Mouse (Mus musculus): ENCODE measurements around the gene F2rl2. TPM values are rescaled to one million over a fixed set of nuclear protein-coding genes. Genes with fewer than 3 reads are reported as not detected.
A peak's percentile ranks its signal among the peaks of the same experiment; 100 is the strongest.

Gene F2rl2
- polyA plus RNA-seq, 1 experiment = 1.1 TPM

GRCm38 (mm10) chr13:95688576-95688975 is 8.1 kb upstream of the F2rl2 start:
- TF ChIP-seq USF1 (IDR thresholded peaks at IDR 0.05; ENCODE audit: low read depth) (no peak), MAX (IDR thresholded peaks at IDR 0.05; ENCODE audit: low read depth) (no peak), POLR2A (IDR thresholded peaks at IDR 0.05; ENCODE audit: insufficient read length, low read depth) (no peak), CEBPB (IDR thresholded peaks at IDR 0.05; ENCODE audit: insufficient read depth, poor library complexity, severe bottlenecking) (no peak), POLR2AphosphoS2 (IDR thresholded peaks at IDR 0.05; ENCODE audit: insufficient read length, low read depth) (no peak), TCF12 (IDR thresholded peaks at IDR 0.05; ENCODE audit: insufficient read depth, poor library complexity, severe bottlenecking) (no peak), E2F4 (IDR thresholded peaks at IDR 0.05; ENCODE audit: insufficient read depth) (no peak), TCF3 (IDR thresholded peaks at IDR 0.05; ENCODE audit: insufficient read length, low read depth) (no peak), MYOG (IDR thresholded peaks at IDR 0.05; ENCODE audit: control insufficient read depth in 1 of 3, insufficient read depth in 1 of 3, insufficient read length in 2 of 3, low read depth in 2 of 3) (no peak), SRF (IDR thresholded peaks at IDR 0.05; ENCODE audit: control insufficient read depth, insufficient read length, low read depth) (no peak), MYOD1 (IDR thresholded peaks at IDR 0.05; ENCODE audit: control insufficient read depth in 1 of 3, insufficient read length in 2 of 3, low read depth in 2 of 3) (no peak), REST (IDR thresholded peaks at IDR 0.05; ENCODE audit: insufficient read depth, insufficient read length) (no peak)
- H3K36me3 ChIP-seq (ENCODE audit: control insufficient read depth, insufficient read depth) = no peaks in the 10 kb centered on the region
- H3K4me3 ChIP-seq = no peak overlapping the region
- H3ac ChIP-seq (ENCODE audit: control insufficient read depth, insufficient read length) = no peak overlapping the region
- no peaks in the 10 kb centered on the region for H3K27me3 ChIP-seq (ENCODE audit: control insufficient read depth, insufficient read depth, insufficient read length)
- H3K79me2 ChIP-seq (ENCODE audit: control insufficient read depth, insufficient read depth) = no peaks in the 10 kb centered on the region
- H3K4me2 ChIP-seq (ENCODE audit: low read depth) = no peak overlapping the region

- TF ChIP-seq TCF3 (IDR thresholded peaks at IDR 0.05; ENCODE audit: insufficient read length, low read depth) (no peak), MYOG (IDR thresholded peaks at IDR 0.05; ENCODE audit: control insufficient read depth in 1 of 3, insufficient read depth in 1 of 3, insufficient read length in 2 of 3, low read depth in 2 of 3) (no peak), POLR2A (IDR thresholded peaks at IDR 0.05; ENCODE audit: insufficient read length, low read depth) (no peak), POLR2AphosphoS2 (IDR thresholded peaks at IDR 0.05; ENCODE audit: insufficient read length, low read depth) (no peak), CEBPB (IDR thresholded peaks at IDR 0.05; ENCODE audit: insufficient read depth, poor library complexity, severe bottlenecking) (no peak), E2F4 (IDR thresholded peaks at IDR 0.05; ENCODE audit: insufficient read depth) (no peak), REST (IDR thresholded peaks at IDR 0.05; ENCODE audit: insufficient read depth, insufficient read length) (no peak), MYOD1 (IDR thresholded peaks at IDR 0.05; ENCODE audit: control insufficient read depth in 1 of 3, insufficient read length in 2 of 3, low read depth in 2 of 3) (no peak), SRF (IDR thresholded peaks at IDR 0.05; ENCODE audit: control insufficient read depth, insufficient read length, low read depth) (no peak), MAX (IDR thresholded peaks at IDR 0.05; ENCODE audit: low read depth) (no peak), USF1 (IDR thresholded peaks at IDR 0.05; ENCODE audit: low read depth) (no peak), TCF12 (IDR thresholded peaks at IDR 0.05; ENCODE audit: insufficient read depth, poor library complexity, severe bottlenecking) (no peak)
- Histone ChIP-seq H3ac (ENCODE audit: control insufficient read depth, insufficient read length) (no peak overlapping the region), H3K36me3 (ENCODE audit: control insufficient read depth, insufficient read depth) (no peaks in the 10 kb centered on the region), H3K4me2 (ENCODE audit: low read depth) (no peak overlapping the region), H3K79me2 (ENCODE audit: control insufficient read depth, insufficient read depth) (no peaks in the 10 kb centered on the region), H3K4me3 (no peak overlapping the region), H3K27me3 (ENCODE audit: control insufficient read depth, insufficient read depth, insufficient read length) (no peaks in the 10 kb centered on the region)
Observed at GRCm38 (mm10) chr13:95692201-95692600, 4.5 kb upstream of the F2rl2 start.

DNA sequence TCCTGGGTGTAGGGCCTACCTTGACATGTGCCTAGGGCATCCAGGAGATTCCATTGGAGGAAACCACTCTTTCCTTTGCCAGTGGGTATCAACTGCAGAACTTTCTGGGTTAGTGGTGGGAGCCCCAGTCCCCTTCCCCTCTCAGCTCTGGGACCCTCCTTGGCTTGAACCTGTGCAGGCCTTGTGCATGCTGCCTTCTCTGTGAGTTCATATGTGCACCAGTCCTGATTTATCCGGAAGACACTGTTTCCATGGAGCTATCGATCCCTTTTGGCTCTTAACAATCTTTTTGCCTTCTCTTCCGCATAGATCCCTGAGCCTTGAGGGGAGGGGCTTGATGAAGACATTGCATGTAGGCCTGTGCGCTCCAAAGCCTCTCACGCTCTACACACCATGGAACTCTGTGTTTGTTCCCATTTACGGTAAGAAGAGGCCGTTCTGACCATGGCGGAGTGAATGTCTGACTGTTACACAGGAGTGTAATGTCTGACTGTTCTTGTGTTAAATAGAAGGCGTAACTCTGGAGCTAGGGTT is 466 bp upstream of the F2rl2 start:
- Histone ChIP-seq H3K4me3 (no peak overlapping the region), H3K79me2 (ENCODE audit: control insufficient read depth, insufficient read depth) (no peaks in the 10 kb centered on the region), H3K4me2 (ENCODE audit: low read depth) (peak overlapping the region; percentile 59), H3K36me3 (ENCODE audit: control insufficient read depth, insufficient read depth) (no peaks in the 10 kb centered on the region), H3K27me3 (ENCODE audit: control insufficient read depth, insufficient read depth, insufficient read length) (no peaks in the 10 kb centered on the region), H3ac (ENCODE audit: control insufficient read depth, insufficient read length) (no peak overlapping the region)
- TF ChIP-seq USF1 (IDR thresholded peaks at IDR 0.05; ENCODE audit: low read depth) (no peak), MAX (IDR thresholded peaks at IDR 0.05; ENCODE audit: low read depth) (no peak), POLR2A (IDR thresholded peaks at IDR 0.05; ENCODE audit: insufficient read length, low read depth) (no peak), TCF12 (IDR thresholded peaks at IDR 0.05; ENCODE audit: insufficient read depth, poor library complexity, severe bottlenecking) (no peak), REST (IDR thresholded peaks at IDR 0.05; ENCODE audit: insufficient read depth, insufficient read length) (no peak), POLR2AphosphoS2 (IDR thresholded peaks at IDR 0.05; ENCODE audit: insufficient read length, low read depth) (no peak), TCF3 (IDR thresholded peaks at IDR 0.05; ENCODE audit: insufficient read length, low read depth) (no peak), CEBPB (IDR thresholded peaks at IDR 0.05; ENCODE audit: insufficient read depth, poor library complexity, severe bottlenecking) (no peak), SRF (IDR thresholded peaks at IDR 0.05; ENCODE audit: control insufficient read depth, insufficient read length, low read depth) (no peak), E2F4 (IDR thresholded peaks at IDR 0.05; ENCODE audit: insufficient read depth) (no peak), MYOD1 (IDR thresholded peaks at IDR 0.05; ENCODE audit: control insufficient read depth in 1 of 3, insufficient read length in 2 of 3, low read depth in 2 of 3) (no peak), MYOG (IDR thresholded peaks at IDR 0.05; ENCODE audit: control insufficient read depth in 1 of 3, insufficient read depth in 1 of 3, insufficient read length in 2 of 3, low read depth in 2 of 3) (no peak)

- no peaks in the 10 kb centered on the region for H3K79me2 ChIP-seq (ENCODE audit: control insufficient read depth, insufficient read depth)
- no peak overlapping the region for H3K4me3 ChIP-seq
- H3K4me2 ChIP-seq (ENCODE audit: low read depth) = peak overlapping the region; percentile 59
- TF ChIP-seq TCF12 (IDR thresholded peaks at IDR 0.05; ENCODE audit: insufficient read depth, poor library complexity, severe bottlenecking) = no peak
- TF ChIP-seq POLR2A (IDR thresholded peaks at IDR 0.05; ENCODE audit: insufficient read length, low read depth) = no peak
- no peak for TF ChIP-seq POLR2AphosphoS2 (IDR thresholded peaks at IDR 0.05; ENCODE audit: insufficient read length, low read depth)
- no peak for TF ChIP-seq REST (IDR thresholded peaks at IDR 0.05; ENCODE audit: insufficient read depth, insufficient read length)
- TF ChIP-seq MYOD1 (IDR thresholded peaks at IDR 0.05; ENCODE audit: control insufficient read depth in 1 of 3, insufficient read length in 2 of 3, low read depth in 2 of 3) = no peak
- TF ChIP-seq MYOG (IDR thresholded peaks at IDR 0.05; ENCODE audit: control insufficient read depth in 1 of 3, insufficient read depth in 1 of 3, insufficient read length in 2 of 3, low read depth in 2 of 3) = no peak
- TF ChIP-seq SRF (IDR thresholded peaks at IDR 0.05; ENCODE audit: control insufficient read depth, insufficient read length, low read depth) = no peak
- no peak for TF ChIP-seq E2F4 (IDR thresholded peaks at IDR 0.05; ENCODE audit: insufficient read depth)
- no peak for TF ChIP-seq USF1 (IDR thresholded peaks at IDR 0.05; ENCODE audit: low read depth)
- no peak for TF ChIP-seq MAX (IDR thresholded peaks at IDR 0.05; ENCODE audit: low read depth)
- no peak for TF ChIP-seq CEBPB (IDR thresholded peaks at IDR 0.05; ENCODE audit: insufficient read depth, poor library complexity, severe bottlenecking)
- no peak overlapping the region for H3ac ChIP-seq (ENCODE audit: control insufficient read depth, insufficient read length)
- H3K27me3 ChIP-seq (ENCODE audit: control insufficient read depth, insufficient read depth, insufficient read length) = no peaks in the 10 kb centered on the region
- no peaks in the 10 kb centered on the region for H3K36me3 ChIP-seq (ENCODE audit: control insufficient read depth, insufficient read depth)
Observed at GRCm38 (mm10) chr13:95697874-95698273, 1.2 kb downstream of the F2rl2 start.

All from myocyte (in vitro differentiated cells).